Mouse (Mus musculus) adrenal gland, postnatal 10 days (tissue): Measurements from ENCODE around the gene Cdh13. TPM values are rescaled to one million over a fixed set of nuclear protein-coding genes. Genes with fewer than 3 reads are reported as not detected.
A peak's percentile ranks its signal among the peaks of the same experiment; 100 is the strongest.
"Not testable (repeated sequence)": the region's sequence is repeated elsewhere in the genome, so short reads cannot be mapped to it uniquely, and the experiment has no call there.

ENCODE experiments used
- DNase-seq: peaks from one replicate; pipeline ENCODE4 v3.0.0; 2021; ENCODE audit warnings: mixed read lengths
- total RNA-seq, 2 experiments: library from RNA; stranded (reverse); gene quantifications; 2 replicates each; pipeline ENCODE4 v1.2.3; 2021

Cdh13 gene
- total RNA-seq, 2 experiments from 2014 or later = 25.9 to 31.2 TPM

DNA sequence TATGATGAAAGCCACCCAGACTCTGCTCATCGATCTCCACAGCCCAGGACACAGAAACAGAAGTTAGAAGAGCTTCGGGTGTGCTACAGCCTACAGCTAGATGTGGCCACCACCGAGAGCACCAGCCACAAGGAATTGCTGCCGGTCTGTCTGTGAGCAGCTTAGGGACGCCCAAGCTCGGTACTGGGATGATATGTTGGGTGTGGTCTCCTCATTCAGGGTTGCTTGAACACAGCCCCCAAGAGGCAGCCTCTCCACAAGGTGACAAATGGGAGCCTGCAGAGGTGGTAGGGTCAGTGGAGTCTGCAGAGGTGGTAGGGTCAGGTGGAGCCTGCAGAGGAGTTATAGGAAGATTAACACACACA is 1070.1 kb downstream of the Cdh13 start:
- no peak for DNase-seq

DNA sequence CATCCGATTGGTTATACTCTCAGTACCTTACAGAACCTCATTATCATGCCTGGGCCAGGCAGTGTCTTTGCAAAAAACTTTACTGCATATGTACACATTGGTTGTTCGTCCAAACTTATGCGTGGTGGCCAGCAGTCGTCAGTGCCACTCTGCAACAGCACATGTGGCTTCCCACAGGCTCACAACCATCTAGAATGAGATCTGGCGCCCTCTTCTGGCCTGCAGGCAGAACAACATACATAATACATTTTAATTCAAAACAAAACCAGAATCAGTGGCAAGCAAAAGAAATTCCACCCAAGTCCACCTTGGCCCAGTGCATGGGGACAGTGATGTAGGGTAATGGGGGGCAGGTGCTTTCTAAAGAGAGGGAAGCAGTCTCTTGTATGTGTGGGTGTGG is 1073.1 kb downstream of the Cdh13 start:
- DNase-seq = not testable (repeated sequence)

DNA sequence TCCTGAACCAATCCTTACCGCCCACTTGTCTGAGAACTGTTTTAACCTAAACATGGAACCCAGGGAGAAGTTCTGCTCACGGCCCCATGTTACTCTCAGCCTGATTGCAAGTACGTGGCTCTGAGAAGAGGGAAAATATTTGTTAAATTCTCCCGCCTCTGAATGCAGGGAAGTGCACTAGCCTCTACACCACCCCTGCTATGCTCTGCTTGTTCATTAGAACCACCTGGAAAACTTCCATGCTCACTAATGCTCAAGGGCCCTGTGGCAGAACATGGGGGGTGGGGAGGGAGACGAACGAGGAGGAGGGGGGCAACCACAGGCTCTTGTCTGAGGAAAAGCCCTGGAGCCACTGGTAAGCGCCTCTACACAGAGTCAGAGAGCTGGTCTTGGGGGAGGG is 1074.6 kb downstream of the Cdh13 start:
- DNase-seq = no peak

DNA sequence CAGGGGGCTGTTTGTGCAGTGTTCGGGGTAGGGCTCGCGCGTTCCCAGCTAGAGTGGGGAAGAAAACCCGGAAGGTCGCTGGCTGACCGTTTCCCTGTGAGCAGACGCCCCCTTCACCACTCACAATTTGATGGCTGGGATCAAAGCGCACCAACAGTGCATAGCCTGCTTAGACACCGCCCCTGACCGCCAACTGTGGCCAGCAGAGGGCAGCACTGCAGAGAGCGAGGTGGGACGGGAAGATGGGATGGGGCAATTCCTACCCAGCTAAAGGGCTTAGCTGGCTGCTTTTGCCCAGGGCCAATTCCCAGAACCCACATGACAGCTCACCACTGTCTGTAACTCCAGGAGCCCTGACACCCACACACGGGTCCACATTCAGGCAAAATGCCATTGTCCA is 1075.3 kb downstream of the Cdh13 start:
- peak; percentile 85 for DNase-seq

DNA sequence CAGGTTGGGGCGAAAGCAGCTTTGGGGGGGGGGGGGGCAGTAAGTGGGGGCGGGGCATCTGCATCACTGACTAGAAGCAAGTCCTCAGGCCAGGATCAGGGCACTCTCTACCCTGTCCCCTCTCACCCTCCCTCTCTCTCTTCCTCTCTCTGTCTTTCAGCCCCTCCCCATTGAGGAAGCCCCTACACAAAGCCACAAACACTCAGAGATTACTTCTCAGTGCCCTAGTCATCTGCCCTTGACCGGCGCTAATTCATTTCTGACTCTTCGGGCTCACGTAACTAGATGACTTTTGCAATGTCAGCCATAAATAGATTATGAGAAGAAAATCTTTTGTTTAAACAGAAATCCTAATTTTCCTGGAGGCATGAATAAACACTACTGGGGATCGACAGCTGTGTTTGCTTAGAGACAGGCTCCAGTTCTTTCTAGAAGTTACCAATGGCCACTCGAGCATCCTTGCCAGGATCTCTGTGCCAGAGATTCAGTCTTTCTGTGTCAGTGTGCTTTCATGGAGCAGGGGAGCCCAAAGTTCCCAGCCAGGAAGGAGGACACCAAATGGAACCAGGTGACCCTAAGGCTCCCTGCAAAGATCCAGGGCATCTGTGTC is 1077.3 kb downstream of the Cdh13 start:
- no peak for DNase-seq
